Mouse (Mus musculus): ENCODE results near the gene Itk.

DNA sequence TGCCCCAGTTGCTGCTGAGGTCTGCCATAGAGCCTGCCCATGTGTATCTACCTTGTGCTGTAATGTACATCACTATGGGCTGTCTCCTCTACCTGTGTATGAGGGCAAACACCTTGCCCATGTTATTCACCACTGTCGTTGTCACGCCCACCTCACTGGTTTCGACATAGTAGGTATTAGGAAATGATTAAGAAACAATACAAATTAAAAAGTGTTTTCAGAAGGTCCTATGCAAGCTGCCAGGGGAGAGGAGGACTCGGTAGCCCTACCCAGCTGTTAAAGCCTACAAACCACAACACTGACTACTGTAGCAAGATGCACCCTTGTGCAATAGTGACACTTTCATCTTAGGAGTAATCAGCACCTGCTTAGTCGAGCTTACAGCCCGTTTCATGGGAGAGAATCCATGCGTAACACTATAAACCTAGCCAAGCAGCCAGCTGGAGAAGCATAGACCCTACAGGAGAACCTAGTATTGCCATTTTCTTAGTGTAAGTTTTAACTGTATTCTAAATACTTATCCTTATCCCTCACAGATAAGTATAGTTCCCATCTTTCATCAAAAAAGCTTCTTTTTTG is 9.1 kb downstream of the Itk start:
- TF ChIP-seq POLR2A (IDR thresholded peaks at IDR 0.05; ENCODE audit: control insufficient read depth, extremely low read depth, insufficient read depth, low read length, poor library complexity) (no peak), CTCF (IDR thresholded peaks at IDR 0.05; ENCODE audit: borderline replicate concordance, control insufficient read depth, extremely low read depth, insufficient read depth, low read length, poor library complexity) (no peak)

Data from thymus, adult 2 months (tissue).